Mouse (Mus musculus): ENCODE measurements around the gene Megf6. TPM values are rescaled to one million over a fixed set of nuclear protein-coding genes. Genes with fewer than 3 reads are reported as not detected.

Megf6 gene
- polyA plus RNA-seq, 1 experiment from 2014 or later: 1.9 TPM

DNA sequence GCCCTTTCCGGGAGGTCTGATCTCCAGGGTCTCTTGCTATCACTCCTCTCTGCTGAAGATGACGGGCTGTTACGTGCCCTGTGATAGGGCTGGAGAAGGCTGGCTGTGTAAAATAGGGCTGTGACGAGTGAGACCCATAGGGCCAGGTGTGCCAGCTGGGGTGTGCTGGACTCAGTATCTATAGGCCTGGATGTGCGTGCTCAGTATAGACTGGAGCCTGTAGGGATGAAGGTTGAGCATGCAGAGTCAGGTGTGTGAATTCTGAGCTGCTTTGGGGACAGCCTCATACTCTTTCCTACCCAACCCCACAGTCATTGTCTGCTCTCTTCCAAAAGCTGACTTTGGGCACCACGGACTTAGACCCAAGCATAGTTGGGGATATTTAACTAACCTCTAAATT is 27.4 kb downstream of the Megf6 start:
- 61% methylated on average over 6 of the region's 6 CpGs for WGBS (ENCODE audit: insufficient replicate concordance)
- no peak overlapping the region for H3K27ac ChIP-seq (ENCODE audit: low read length)
- H3K36me3 ChIP-seq (ENCODE audit: control insufficient read depth, insufficient read depth): no peaks in the 10 kb centered on the region
- no peak for ATAC-seq (ENCODE audit: low read depth)
- H3K4me2 ChIP-seq (ENCODE audit: low read depth, low read length): no peak overlapping the region
- no peak overlapping the region for H3K4me3 ChIP-seq (ENCODE audit: low read depth, low read length)
- no peaks in the 10 kb centered on the region for H3K27me3 ChIP-seq (ENCODE audit: control insufficient read depth, insufficient read depth, low read depth, low read length)
- no peaks in the 10 kb centered on the region for H3K9me3 ChIP-seq (replicated peaks; ENCODE audit: control insufficient read depth, low read length)
- no peak overlapping the region for H3K9ac ChIP-seq (ENCODE audit: low read depth, low read length)
- H3K4me1 ChIP-seq (ENCODE audit: control insufficient read depth, low read depth, low read length): no peaks in the 10 kb centered on the region

DNA sequence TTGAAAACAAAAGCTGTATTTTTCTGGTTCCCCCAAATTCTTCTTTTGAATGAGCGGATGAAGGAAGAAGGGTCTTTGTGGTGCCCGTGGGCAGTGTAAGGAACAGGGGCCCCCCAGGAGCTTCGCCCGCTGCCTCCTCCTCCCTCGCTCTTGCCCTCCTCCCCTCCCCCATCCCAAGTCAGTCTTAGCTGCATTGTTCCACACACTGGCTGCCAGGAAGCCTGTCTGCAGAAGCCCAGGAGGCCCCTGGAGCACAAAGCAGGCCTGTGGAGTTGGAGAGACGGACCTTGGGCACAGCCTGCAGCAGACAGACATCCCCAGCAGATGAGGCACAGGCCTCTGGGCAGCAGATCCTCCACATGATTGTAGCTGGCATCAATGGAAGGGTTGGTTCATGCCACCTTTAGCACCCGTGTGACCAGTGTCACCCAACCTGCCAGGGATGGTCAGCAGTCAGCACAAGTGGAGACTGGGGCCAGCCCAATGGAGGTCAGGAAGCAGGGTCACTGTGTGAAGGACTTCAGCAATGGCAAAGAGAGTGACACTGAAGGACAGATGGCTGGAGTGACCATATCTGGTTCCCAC is 27.9 kb downstream of the Megf6 start:
- Histone ChIP-seq H3K9me3 (replicated peaks; ENCODE audit: control insufficient read depth, low read length) (no peaks in the 10 kb centered on the region), H3K4me1 (ENCODE audit: control insufficient read depth, low read depth, low read length) (no peaks in the 10 kb centered on the region), H3K27ac (ENCODE audit: low read length) (no peak overlapping the region), H3K9ac (ENCODE audit: low read depth, low read length) (no peak overlapping the region), H3K4me2 (ENCODE audit: low read depth, low read length) (no peak overlapping the region), H3K27me3 (ENCODE audit: control insufficient read depth, insufficient read depth, low read depth, low read length) (no peaks in the 10 kb centered on the region), H3K4me3 (ENCODE audit: low read depth, low read length) (no peak overlapping the region), H3K36me3 (ENCODE audit: control insufficient read depth, insufficient read depth) (no peaks in the 10 kb centered on the region)
- ATAC-seq (ENCODE audit: low read depth): no peak
- 43% methylated on average over 7 of the region's 7 CpGs for WGBS (ENCODE audit: insufficient replicate concordance)

DNA sequence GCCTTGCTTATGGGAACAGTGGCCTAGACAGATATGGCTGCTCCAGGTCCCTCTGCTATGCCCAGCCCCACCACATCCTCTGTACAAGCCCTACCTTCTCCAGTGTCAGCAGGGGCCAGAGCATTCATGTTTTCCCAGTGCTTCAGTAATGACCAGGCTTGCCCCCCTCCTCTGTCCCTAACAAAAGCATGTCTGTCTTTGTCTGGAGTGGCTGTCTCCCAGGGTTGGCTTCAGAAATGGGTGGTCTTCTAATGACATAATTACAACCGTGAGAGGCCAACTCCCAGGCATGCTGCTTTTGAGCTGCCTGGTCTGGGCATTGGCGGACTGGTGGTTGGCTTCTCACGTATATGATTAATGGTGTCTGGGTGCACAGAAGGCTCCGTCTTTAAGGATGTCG is 31.0 kb downstream of the Megf6 start:
- Histone ChIP-seq H3K27me3 (ENCODE audit: control insufficient read depth, insufficient read depth, low read depth, low read length) (no peaks in the 10 kb centered on the region), H3K4me2 (ENCODE audit: low read depth, low read length) (no peak overlapping the region), H3K9me3 (replicated peaks; ENCODE audit: control insufficient read depth, low read length) (no peaks in the 10 kb centered on the region), H3K36me3 (ENCODE audit: control insufficient read depth, insufficient read depth) (no peaks in the 10 kb centered on the region), H3K9ac (ENCODE audit: low read depth, low read length) (no peak overlapping the region), H3K27ac (ENCODE audit: low read length) (no peak overlapping the region), H3K4me1 (ENCODE audit: control insufficient read depth, low read depth, low read length) (no peaks in the 10 kb centered on the region), H3K4me3 (ENCODE audit: low read depth, low read length) (no peak overlapping the region)
- ATAC-seq (ENCODE audit: low read depth): no peak
- 69% methylated on average over 5 of the region's 5 CpGs for WGBS (ENCODE audit: insufficient replicate concordance)

DNA sequence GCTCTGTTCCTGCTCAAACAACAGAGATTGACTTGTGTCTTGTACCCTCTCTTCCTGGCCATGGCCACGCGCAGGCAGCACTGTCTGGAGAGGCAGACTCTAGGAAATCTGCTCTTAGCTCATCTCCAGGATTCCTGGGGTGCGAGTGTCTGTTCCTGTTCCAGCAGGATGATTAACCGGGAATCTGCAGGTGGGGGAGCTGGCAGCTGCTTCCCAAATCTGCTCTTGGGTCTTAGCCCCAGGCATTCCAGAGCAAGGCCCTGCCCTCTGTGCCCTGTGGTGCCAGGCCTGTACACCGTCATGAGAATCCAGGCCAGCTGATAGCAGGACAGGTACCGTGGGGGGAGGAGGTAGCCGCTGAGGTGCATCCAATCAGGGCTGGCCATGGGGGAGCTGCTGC is 34.0 kb downstream of the Megf6 start:
- no peak overlapping the region for H3K9ac ChIP-seq (ENCODE audit: low read depth, low read length)
- H3K4me1 ChIP-seq (ENCODE audit: control insufficient read depth, low read depth, low read length): no peaks in the 10 kb centered on the region
- 65% methylated on average over 7 of the region's 7 CpGs for WGBS (ENCODE audit: insufficient replicate concordance)
- no peak overlapping the region for H3K4me2 ChIP-seq (ENCODE audit: low read depth, low read length)
- H3K9me3 ChIP-seq (replicated peaks; ENCODE audit: control insufficient read depth, low read length): no peaks in the 10 kb centered on the region
- H3K36me3 ChIP-seq (ENCODE audit: control insufficient read depth, insufficient read depth): no peaks in the 10 kb centered on the region
- no peak overlapping the region for H3K4me3 ChIP-seq (ENCODE audit: low read depth, low read length)
- no peak overlapping the region for H3K27ac ChIP-seq (ENCODE audit: low read length)
- H3K27me3 ChIP-seq (ENCODE audit: control insufficient read depth, insufficient read depth, low read depth, low read length): no peaks in the 10 kb centered on the region
- ATAC-seq (ENCODE audit: low read depth): no peak

DNA sequence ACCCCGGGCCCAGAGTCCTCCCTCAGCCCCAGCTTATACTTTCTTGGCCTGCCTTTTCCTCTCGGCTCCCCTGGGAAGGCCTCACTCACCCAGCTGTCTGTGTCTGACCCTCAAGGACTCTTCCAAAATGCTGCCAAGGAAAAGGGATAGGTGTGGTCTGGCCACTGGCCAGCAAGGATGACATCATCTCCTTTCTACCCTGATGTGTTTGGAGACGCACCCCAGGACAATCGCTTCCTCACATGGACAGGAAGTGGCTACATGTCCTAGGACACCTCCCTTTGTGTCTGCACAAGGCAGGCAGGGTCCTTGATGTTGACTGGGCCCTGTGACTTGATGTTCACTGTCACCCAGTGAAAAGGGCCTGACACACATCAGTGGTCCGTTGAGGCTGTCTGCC is 34.9 kb downstream of the Megf6 start:
- Histone ChIP-seq H3K9me3 (replicated peaks; ENCODE audit: control insufficient read depth, low read length) (no peaks in the 10 kb centered on the region), H3K27ac (ENCODE audit: low read length) (no peak overlapping the region), H3K9ac (ENCODE audit: low read depth, low read length) (no peak overlapping the region), H3K4me2 (ENCODE audit: low read depth, low read length) (no peak overlapping the region), H3K27me3 (ENCODE audit: control insufficient read depth, insufficient read depth, low read depth, low read length) (no peaks in the 10 kb centered on the region), H3K4me1 (ENCODE audit: control insufficient read depth, low read depth, low read length) (no peaks in the 10 kb centered on the region), H3K36me3 (ENCODE audit: control insufficient read depth, insufficient read depth) (no peaks in the 10 kb centered on the region), H3K4me3 (ENCODE audit: low read depth, low read length) (no peak overlapping the region)
- no peak for ATAC-seq (ENCODE audit: low read depth)
- 56% methylated on average over 5 of the region's 5 CpGs for WGBS (ENCODE audit: insufficient replicate concordance)

DNA sequence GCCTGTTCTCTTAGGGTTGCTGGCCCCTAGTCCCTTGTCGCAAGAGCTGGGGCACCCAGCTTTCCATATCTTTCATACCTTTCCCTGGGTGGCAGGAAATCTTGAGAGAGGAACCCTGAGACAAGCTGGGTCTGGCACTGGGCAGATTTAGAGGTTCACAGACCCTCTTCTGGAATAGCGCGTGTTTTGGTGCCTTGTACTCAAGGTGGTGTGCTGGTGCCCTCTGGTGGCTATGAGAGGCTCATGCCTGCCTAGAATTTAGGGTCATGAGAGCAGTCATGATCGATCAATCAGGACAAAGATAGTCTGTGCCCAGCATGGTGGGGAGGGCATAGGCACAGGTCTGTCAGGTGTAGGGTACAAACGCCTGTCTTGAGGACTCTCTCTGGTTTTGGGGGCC is 36.7 kb downstream of the Megf6 start:
- Histone ChIP-seq H3K27ac (ENCODE audit: low read length) (no peak overlapping the region), H3K4me2 (ENCODE audit: low read depth, low read length) (no peak overlapping the region), H3K4me3 (ENCODE audit: low read depth, low read length) (no peak overlapping the region), H3K4me1 (ENCODE audit: control insufficient read depth, low read depth, low read length) (no peaks in the 10 kb centered on the region), H3K9me3 (replicated peaks; ENCODE audit: control insufficient read depth, low read length) (no peaks in the 10 kb centered on the region), H3K36me3 (ENCODE audit: control insufficient read depth, insufficient read depth) (no peaks in the 10 kb centered on the region), H3K9ac (ENCODE audit: low read depth, low read length) (no peak overlapping the region), H3K27me3 (ENCODE audit: control insufficient read depth, insufficient read depth, low read depth, low read length) (no peaks in the 10 kb centered on the region)
- ATAC-seq (ENCODE audit: low read depth): no peak
- WGBS (ENCODE audit: insufficient replicate concordance): 11% methylated on average over 5 of the region's 5 CpGs

DNA sequence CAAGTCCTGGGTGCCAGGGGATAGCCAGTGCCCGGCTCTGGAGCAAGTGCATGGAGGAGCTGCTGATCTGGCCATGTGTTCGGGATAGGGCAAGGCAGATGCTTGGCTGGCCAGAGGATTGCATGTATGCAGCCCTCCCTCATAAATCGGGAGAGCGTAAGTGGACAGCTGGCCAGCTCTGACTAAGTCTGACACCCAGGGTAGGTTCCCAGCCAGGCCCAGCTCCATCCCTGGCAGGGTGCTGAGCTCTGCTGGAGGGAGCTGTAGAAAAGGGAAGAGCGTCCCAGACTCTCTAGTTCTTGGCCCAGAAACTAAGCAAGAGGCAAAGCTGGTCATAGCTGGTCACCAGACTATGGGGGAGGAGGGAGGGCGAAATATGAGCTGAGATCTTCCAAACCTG is 38.5 kb downstream of the Megf6 start:
- Histone ChIP-seq H3K4me1 (ENCODE audit: control insufficient read depth, low read depth, low read length) (no peaks in the 10 kb centered on the region; the same call in none of the 2 replicates), H3K9me3 (replicated peaks; ENCODE audit: control insufficient read depth, low read length) (no peaks in the 10 kb centered on the region), H3K4me3 (ENCODE audit: low read depth, low read length) (no peak overlapping the region), H3K36me3 (ENCODE audit: control insufficient read depth, insufficient read depth) (no peaks in the 10 kb centered on the region), H3K4me2 (ENCODE audit: low read depth, low read length) (no peak overlapping the region), H3K27ac (ENCODE audit: low read length) (no peak overlapping the region), H3K27me3 (ENCODE audit: control insufficient read depth, insufficient read depth, low read depth, low read length) (no peaks in the 10 kb centered on the region), H3K9ac (ENCODE audit: low read depth, low read length) (no peak overlapping the region)
- no peak for ATAC-seq (ENCODE audit: low read depth)
- WGBS (ENCODE audit: insufficient replicate concordance): 52% methylated on average over 6 of the region's 6 CpGs

DNA sequence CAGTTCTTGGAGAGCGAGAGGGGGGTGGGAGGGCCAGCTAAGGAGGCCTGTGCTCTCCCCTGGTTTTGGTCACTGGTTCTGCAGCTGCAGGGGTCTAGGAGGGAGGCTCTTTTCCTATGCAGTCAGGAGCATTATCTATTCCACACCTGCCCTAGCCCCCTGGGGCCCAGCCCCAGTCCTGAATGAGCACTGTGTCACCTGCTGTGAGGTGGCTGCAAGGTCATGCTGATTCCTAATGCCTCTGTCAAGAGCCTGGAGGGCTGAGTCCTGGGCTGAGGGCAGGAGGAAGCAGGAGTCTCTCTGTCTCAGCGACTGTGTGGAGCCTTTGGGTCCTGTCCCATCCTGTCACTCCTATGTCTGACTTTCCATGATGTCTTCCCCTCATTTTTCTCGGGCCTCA is 39.3 kb downstream of the Megf6 start:
- H3K9ac ChIP-seq (ENCODE audit: low read depth, low read length): no peak overlapping the region
- no peak overlapping the region for H3K27ac ChIP-seq (ENCODE audit: low read length)
- peaks cover 3% of the 10 kb centered on the region for H3K4me1 ChIP-seq (ENCODE audit: control insufficient read depth, low read depth, low read length)
- H3K4me3 ChIP-seq (ENCODE audit: low read depth, low read length): no peak overlapping the region
- H3K27me3 ChIP-seq (ENCODE audit: control insufficient read depth, insufficient read depth, low read depth, low read length): no peaks in the 10 kb centered on the region
- H3K9me3 ChIP-seq (replicated peaks; ENCODE audit: control insufficient read depth, low read length): no peaks in the 10 kb centered on the region
- no peak for ATAC-seq (ENCODE audit: low read depth)
- H3K36me3 ChIP-seq (ENCODE audit: control insufficient read depth, insufficient read depth): no peaks in the 10 kb centered on the region
- WGBS (ENCODE audit: insufficient replicate concordance): 19% methylated on average over 3 of the region's 3 CpGs
- H3K4me2 ChIP-seq (ENCODE audit: low read depth, low read length): no peak overlapping the region

DNA sequence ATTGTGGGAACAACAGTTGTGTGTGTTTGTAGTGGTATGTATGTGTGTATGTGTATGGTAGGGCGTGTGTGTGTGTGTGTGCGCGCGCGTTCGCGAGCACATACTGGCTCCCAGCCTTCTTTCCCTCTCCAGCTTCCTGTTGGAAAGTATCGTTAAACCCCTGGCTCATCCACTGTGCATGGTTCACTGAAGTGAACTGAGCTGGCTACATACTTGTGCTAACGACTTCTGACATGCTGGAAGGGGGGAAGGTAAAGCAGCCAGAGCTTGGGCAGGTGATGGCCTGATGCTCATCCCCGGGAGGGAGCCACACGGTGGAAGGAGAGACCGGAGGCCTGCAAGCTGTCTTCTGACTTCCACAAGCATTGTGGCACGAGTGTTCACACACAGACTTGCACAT is 40.9 kb downstream of the Megf6 start:
- no peaks in the 10 kb centered on the region for H3K9me3 ChIP-seq (replicated peaks; ENCODE audit: control insufficient read depth, low read length)
- 78% methylated on average over 13 of the region's 13 CpGs for WGBS (ENCODE audit: insufficient replicate concordance)
- H3K4me1 ChIP-seq (ENCODE audit: control insufficient read depth, low read depth, low read length): peaks cover 3% of the 10 kb centered on the region
- no peaks in the 10 kb centered on the region for H3K36me3 ChIP-seq (ENCODE audit: control insufficient read depth, insufficient read depth)
- no peak overlapping the region for H3K9ac ChIP-seq (ENCODE audit: low read depth, low read length)
- H3K4me2 ChIP-seq (ENCODE audit: low read depth, low read length): no peak overlapping the region
- H3K27ac ChIP-seq (ENCODE audit: low read length): no peak overlapping the region
- H3K27me3 ChIP-seq (ENCODE audit: control insufficient read depth, insufficient read depth, low read depth, low read length): no peaks in the 10 kb centered on the region
- no peak for ATAC-seq (ENCODE audit: low read depth)
- H3K4me3 ChIP-seq (ENCODE audit: low read depth, low read length): no peak overlapping the region
